Mouse (Mus musculus) spleen, adult 2 months (tissue): ENCODE results near the gene Mrpl41. TPM values are rescaled to one million over a fixed set of nuclear protein-coding genes. Genes with fewer than 3 reads are reported as not detected.

Experiments
- DNase-seq, 2 experiments: peaks; one replicate each; pipeline versions ENCODE4 v3.0.0 to v3.0.0-alpha.2; 2012 to 2021; ENCODE audit warnings: low spot score in 2 of 2, low read depth in 1 of 2
- H3K27ac ChIP-seq: fragments of 200-500 bp; 2 replicates; pipeline ENCODE4 v1.5.1; 2012; ENCODE audit warnings: low read length, inconsistent platforms; ENCODE audit not compliant: insufficient read depth
- H3K27me3 ChIP-seq: fragments of 200-500 bp; 2 replicates; pipeline ENCODE4 v1.6.1; 2012; ENCODE audit warnings: mild to moderate bottlenecking, moderate library complexity, low read length, inconsistent platforms; ENCODE audit not compliant: control insufficient read depth, insufficient read depth
- H3K36me3 ChIP-seq: fragments of 200-500 bp; 2 replicates; pipeline ENCODE4 v1.6.1; 2012; ENCODE audit warnings: mild to moderate bottlenecking, low read length, inconsistent platforms; ENCODE audit not compliant: control insufficient read depth, insufficient read depth
- H3K4me1 ChIP-seq: fragments of 200-500 bp; 2 replicates; pipeline ENCODE4 v1.6.1; 2011; ENCODE audit warnings: inconsistent platforms; ENCODE audit not compliant: control insufficient read depth, insufficient read depth, insufficient read length
- H3K4me3 ChIP-seq: fragments of 200-500 bp; 2 replicates; pipeline ENCODE4 v1.5.1; 2011; ENCODE audit warnings: mild to moderate bottlenecking, inconsistent platforms; ENCODE audit not compliant: insufficient read depth, insufficient read length; ENCODE audit errors: extremely low read depth
- CTCF ChIP-seq: fragments of 200-500 bp; IDR thresholded peaks from 2 replicates; pipeline ENCODE4 v1.5.1; 2011; ENCODE audit warnings: mild to moderate bottlenecking, inconsistent platforms; ENCODE audit not compliant: insufficient read depth, insufficient read length, insufficient replicate concordance; ENCODE audit errors: extremely low read depth
- POLR2A ChIP-seq: fragments of 200-500 bp; IDR thresholded peaks from 2 replicates; pipeline ENCODE4 v1.6.1; 2011; ENCODE audit warnings: low read depth, low read length, inconsistent platforms
- WGBS: fragments of 180-500 bp; shearing (Covaris S2); methylation state at CpG from one replicate; pipeline ENCODE4 v1.1.7; 2018; 5-methylcytosine and 5-hydroxymethylcytosine counted together
- polyA plus RNA-seq: library from polyadenylated mRNA; depleted of rRNA; stranded (reverse); fragments of >200 nt; gene quantifications from 2 replicates; pipeline ENCODE4 v1.2.3, GENCODE M21; 2012

Mrpl41 gene
- polyA plus RNA-seq, 1 experiment = 12.6 TPM

DNA sequence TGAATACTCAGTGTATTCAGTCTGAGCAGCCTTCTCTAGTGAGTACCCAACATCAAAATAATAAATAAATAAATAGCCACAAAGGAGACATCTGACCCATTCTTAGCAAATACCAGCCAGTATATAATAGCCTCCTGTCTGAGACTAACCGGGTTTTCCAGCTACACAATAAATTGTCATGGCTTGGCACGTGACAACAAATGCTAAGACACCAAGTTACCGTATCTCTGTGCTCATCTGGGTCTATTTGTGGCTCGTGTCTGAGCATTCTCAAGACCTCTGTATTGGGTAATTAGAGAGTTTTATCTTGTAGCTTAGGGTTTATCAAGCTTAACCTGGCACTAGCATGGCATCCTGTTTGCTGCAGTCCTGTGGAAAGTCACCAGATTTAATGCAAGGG lies 32.8 kb downstream of the Mrpl41 start:
- no peak for TF ChIP-seq CTCF
- TF ChIP-seq POLR2A = no peak

DNA sequence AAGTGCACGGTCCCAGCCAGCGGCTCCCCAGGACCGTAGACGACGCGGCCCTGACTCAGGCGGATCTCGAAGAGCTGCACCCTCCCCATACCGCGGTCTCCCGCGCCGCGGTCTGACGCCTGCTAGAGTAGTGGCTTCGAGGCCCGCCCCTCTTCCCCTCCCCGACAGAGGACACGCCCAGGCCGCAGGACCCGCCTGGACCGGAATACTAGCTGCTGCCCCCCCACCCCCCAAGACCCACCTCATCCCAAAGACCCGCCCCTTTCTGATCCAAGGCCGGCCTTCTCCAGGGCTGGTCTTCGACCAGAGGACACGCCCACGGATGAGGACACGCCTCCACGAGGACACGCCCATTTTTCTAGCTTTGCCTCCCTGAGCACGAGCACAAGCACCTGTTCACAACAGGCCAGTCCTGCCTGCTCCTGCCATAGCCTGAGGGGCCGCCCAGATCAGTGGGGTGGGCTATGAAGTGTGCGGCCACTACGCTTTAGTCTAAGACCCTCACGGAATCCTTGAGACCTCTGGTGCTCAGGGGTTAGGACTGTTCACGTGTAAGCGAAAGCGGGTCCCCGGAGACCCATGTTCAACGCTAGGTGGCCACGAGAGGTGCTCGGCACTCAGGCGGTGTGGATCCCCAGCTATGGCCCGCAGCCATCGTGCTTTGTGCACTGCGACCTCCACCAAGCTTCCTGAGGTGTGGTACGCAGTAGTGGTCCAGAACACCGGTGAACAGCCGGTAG lies 39.7 kb downstream of the Mrpl41 start, which contains the start of gene Arrdc1:
Gene Arrdc1, minus strand, starts transcription at position 196 of the 740 bp plus-strand sequence.
- Histone ChIP-seq H3K27ac (peak within 1 kb of the TSS; percentile 95), H3K27me3 (no peaks in the 10 kb centered on the region), H3K36me3 (no peaks in the 10 kb centered on the region), H3K4me1 (peaks cover 8% of the 10 kb centered on the region; the same call in 1 of the 2 replicates), H3K4me3 (peak within 1 kb of the TSS; percentile 73)
- WGBS = under 1% methylated on average over 48 of the region's 49 CpGs
- peak; percentile 93 to 97 for DNase-seq
- TF ChIP-seq POLR2A (peak; percentile 85), CTCF (peak; percentile 47; the same call in 1 of the 2 replicates)

More for the DNA sequence above, 32.8 kb downstream of the Mrpl41 start:
- no peak overlapping the region for H3K27ac ChIP-seq
- no peaks in the 10 kb centered on the region for H3K27me3 ChIP-seq
- no peaks in the 10 kb centered on the region for H3K36me3 ChIP-seq
- no peaks in the 10 kb centered on the region for H3K4me1 ChIP-seq
- WGBS = 86% methylated on average over 4 of the region's 4 CpGs
- H3K4me3 ChIP-seq = no peak overlapping the region
- no peak for DNase-seq

DNA sequence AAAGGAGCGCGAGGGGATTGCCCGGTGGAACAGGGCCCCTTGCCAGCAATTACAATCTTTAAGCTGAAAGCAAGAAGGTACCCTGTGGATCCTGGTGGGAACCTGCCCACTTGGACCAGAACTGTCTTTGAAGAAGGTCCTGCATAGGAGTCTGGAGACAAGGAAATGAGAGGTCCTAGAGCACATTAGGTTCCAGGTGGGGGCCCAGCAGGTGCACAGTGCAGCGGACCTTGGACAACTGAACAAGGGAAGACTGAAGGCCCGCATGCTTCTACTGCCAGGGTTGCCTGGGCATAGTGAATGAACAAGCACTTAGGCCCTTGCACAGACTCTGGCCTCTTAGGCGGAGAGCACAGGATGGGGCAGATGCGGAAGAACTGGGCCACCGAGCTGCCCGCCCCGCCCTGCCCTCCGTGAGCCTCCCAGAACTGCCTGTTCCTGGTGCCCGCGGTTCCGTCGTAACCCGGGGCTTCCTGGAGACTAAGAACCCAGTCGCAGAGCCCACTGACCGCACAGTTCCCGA lies 40.4 kb downstream of the Mrpl41 start:
- Histone ChIP-seq H3K4me1 (peaks cover 8% of the 10 kb centered on the region; the same call in 1 of the 2 replicates), H3K27ac (peak overlapping the region; percentile 95), H3K27me3 (no peaks in the 10 kb centered on the region), H3K4me3 (peak overlapping the region; percentile 73), H3K36me3 (no peaks in the 10 kb centered on the region)
- 3% methylated on average over 18 of the region's 19 CpGs for whole genome bisulfite sequencing
- DNase-seq = no peak
- TF ChIP-seq CTCF (no peak), POLR2A (no peak)

DNA sequence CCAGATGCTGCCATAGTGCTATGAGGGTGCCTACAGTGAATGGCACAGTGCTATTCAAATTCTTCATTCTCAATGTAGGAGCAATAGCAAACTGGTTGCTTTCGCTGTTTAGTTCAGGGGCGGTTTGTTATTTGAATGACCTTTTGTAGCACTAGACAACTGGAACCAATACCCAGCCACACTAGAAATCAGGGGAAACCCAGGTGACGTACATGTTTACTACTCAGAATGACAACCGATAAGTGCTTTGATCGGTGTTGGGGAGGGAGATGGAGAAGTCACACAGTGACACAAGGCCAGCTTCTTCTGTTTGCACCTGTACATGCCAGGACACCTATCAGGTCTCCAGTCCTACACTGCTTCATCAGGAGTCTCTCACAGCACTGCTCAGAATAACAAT lies 45.3 kb downstream of the Mrpl41 start:
- H3K27ac ChIP-seq = no peak overlapping the region

DNA sequence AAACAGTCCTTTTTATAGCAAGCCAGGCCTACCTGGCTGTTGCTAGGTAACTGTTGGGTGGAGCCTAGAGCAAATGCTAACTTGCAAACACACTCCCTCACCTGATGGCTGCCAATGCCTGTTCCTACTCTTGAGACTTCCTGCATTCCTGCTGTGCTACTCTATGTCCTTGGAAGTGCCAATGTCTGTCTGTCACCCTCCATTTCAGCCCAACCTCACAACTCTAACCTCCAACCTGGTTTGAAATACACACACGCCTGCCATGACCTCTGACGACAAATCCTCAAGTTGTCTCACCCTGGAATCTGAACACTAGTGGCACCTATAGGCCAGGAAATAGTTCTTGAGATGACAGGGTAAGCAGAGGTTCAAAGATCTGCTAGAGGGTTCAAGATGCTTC lies 45.8 kb downstream of the Mrpl41 start:
- no peak overlapping the region for H3K4me3 ChIP-seq
- no peaks in the 10 kb centered on the region for H3K27me3 ChIP-seq
- no peak for DNase-seq
- H3K27ac ChIP-seq = no peak overlapping the region
- 94% methylated on average over 2 of the region's 2 CpGs for WGBS
- TF ChIP-seq CTCF (no peak), POLR2A (no peak)
- H3K36me3 ChIP-seq = peaks cover 14% of the 10 kb centered on the region
- H3K4me1 ChIP-seq = peaks cover 7% of the 10 kb centered on the region; the same call in 1 of the 2 replicates

More for the DNA sequence above, 45.3 kb downstream of the Mrpl41 start:
- DNase-seq = no peak
- TF ChIP-seq CTCF = no peak
- TF ChIP-seq POLR2A = no peak
- Histone ChIP-seq H3K4me1 (peaks cover 9% of the 10 kb centered on the region; the same call in 1 of the 2 replicates), H3K36me3 (peaks cover 14% of the 10 kb centered on the region), H3K4me3 (no peak overlapping the region), H3K27me3 (no peaks in the 10 kb centered on the region)
- 94% methylated on average over 5 of the region's 5 CpGs for WGBS

DNA sequence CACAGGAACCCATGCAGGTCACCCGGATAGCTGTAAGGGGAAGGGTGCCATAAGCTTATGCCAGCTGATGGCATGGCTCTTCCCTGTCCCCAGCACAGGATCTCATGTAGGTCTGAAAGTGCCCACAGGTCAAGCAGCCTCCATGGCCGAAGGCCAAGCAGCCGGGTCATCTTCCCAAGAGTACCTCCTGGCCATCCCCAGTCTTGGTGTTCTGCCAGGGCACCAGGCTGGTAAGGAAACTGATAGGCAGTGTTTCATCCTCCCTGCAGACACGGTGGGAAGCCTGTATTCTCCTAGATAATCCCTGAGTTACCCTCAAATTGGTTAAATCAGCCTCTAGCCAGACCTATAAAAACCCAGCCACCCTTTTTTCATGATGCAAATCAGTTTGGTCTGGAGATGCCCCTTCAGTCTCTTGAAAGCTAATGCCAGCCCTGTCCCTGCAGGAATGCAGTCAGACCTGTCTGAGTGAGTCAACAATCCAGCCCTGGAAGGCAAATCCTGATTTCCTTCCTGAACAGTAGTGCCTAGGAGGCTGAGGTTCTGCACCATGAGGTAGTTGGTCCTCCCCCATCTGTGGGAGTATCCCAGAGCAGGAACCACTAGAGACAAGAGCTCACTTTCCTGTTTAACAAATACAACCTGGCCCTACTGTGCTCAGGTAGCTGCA lies 47.0 kb downstream of the Mrpl41 start:
- Histone ChIP-seq H3K27ac (no peak overlapping the region), H3K4me3 (no peak overlapping the region), H3K27me3 (no peaks in the 10 kb centered on the region), H3K36me3 (peaks cover 14% of the 10 kb centered on the region), H3K4me1 (peaks cover 3% of the 10 kb centered on the region; the same call in 1 of the 2 replicates)
- 86% methylated on average over 4 of the region's 4 CpGs for WGBS
- no peak for DNase-seq
- TF ChIP-seq POLR2A (no peak), CTCF (no peak)

DNA sequence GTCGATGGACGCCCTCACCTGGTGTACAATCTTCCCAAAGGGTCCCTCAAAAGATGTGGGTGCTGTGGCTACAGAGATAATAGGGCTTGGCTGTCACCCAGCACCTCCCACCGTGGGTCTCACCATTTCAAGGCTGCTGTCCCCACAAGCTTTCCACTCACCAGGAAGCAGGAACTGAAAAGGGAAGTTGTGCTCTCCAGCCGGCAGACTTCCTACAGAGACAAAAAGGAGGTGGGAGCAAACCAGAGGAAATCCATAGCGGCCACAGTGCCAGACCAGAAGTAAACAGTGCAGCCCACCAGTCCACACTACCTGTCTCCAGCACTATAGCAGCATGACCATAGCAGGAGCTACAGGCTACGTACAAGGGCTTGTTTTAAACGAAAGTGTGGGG lies 47.9 kb downstream of the Mrpl41 start:
- no peak for DNase-seq
- H3K27me3 ChIP-seq = no peaks in the 10 kb centered on the region
- 49% methylated on average over 7 of the region's 7 CpGs for WGBS
- H3K27ac ChIP-seq = no peak overlapping the region
- H3K36me3 ChIP-seq = peaks cover 14% of the 10 kb centered on the region
- peaks cover 3% of the 10 kb centered on the region; the same call in 1 of the 2 replicates for H3K4me1 ChIP-seq
- TF ChIP-seq CTCF (no peak), POLR2A (no peak)
- no peak overlapping the region for H3K4me3 ChIP-seq
